Mouse (Mus musculus): Measurements from ENCODE around the gene Epb41l1.
"Not testable (repeated sequence)": the region's sequence is repeated elsewhere in the genome, so short reads cannot be mapped to it uniquely, and the experiment has no call there.

The Epb41l1 gene

DNA sequence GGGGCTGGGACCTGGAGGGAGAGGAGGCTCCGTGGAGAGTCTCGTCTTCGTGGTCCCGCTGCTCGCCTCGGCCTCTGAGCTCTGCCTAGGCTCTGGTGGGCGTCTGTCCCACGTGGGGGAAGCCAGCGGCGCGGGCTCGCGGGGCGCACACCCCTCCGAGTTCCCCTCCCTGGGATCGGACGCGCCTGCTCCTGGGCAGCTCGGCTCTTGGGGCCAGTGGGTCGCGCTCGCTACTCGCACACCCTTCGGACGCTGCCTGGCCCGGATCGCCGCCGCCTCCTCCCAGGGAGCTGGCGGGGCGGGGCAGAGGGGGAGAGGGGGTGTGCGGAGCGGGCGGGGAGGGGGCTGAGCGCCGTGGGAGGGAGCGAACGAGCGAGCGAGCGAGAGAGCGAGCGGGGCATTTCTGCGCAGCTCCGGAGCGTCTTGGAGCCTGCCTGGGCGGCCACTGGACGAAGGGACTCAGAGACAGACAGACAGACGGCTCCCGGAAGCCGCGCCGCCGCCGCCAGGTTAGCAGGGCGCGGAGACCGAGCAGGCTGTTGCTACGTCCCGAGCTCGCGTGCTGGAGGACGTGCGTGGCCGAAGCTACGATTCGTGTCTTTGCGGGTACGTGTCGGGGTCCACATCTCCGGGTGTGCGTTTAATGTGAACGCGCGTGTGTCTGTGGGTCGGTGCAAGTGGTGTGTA lies at the start of gene Epb41l1:
Gene Epb41l1 (plus strand): TSS at position 216 of the 687 bp plus-strand sequence.
- DNase-seq, result peak; percentile 76

DNA sequence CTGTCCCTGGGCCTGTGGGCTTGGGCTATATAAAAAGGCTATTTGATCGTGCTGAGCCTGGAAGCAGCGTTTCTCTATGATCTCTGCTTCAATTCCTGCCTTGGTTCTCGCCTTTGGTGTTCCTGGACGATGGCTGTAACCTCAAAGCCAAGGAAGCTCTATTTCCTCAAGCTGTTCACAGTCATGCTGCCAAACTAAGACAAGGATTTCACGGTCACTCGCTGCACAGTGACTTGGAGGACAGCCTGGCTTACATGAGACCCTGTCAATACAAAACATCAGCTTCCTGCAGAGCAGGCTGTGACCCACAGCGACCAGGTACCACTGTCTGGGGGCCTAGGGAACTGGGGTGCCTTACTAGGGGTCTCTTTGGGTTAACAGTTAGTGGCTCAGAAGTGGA lies 43.8 kb upstream of the Epb41l1 start:
- no peak for DNase-seq

DNA sequence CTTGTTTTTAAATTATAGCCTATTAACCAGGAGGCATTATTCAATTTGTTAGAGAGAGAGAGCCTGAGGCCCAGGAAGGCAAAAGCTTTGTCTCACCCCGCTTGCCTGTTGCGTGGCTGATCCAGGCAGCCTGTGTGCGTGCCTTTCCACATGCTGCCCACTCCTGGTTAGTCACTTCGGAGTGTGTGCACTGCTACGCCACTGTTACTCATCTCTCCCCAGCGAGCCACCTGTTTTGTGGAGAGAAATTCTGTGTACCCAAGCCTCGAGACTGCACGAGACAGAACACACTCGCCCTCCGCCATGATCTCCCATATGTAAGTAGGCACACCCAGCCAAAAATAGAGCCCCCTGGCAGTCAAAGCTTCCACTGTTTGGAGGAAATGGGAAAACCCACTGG lies 40.8 kb upstream of the Epb41l1 start:
- no peak for DNase-seq

DNA sequence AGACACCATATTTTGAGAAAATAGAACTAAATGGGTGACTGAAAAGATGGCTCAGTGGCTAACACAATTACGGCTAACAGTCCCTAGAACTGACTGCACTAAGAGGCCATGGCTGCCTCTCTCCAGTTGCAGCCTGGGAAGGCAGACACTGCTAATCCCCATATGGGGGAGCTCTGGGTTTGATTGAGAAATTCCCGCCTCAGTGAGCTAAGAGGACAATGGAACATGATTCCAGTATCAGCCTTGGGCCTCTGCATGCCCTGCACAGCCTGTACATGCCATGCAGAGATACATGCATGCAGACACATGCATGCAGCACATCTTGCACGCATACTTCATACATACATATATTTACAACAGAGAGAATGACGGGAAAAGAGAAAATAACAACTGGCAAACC lies 39.4 kb upstream of the Epb41l1 start:
- peak; percentile 74 for DNase-seq

DNA sequence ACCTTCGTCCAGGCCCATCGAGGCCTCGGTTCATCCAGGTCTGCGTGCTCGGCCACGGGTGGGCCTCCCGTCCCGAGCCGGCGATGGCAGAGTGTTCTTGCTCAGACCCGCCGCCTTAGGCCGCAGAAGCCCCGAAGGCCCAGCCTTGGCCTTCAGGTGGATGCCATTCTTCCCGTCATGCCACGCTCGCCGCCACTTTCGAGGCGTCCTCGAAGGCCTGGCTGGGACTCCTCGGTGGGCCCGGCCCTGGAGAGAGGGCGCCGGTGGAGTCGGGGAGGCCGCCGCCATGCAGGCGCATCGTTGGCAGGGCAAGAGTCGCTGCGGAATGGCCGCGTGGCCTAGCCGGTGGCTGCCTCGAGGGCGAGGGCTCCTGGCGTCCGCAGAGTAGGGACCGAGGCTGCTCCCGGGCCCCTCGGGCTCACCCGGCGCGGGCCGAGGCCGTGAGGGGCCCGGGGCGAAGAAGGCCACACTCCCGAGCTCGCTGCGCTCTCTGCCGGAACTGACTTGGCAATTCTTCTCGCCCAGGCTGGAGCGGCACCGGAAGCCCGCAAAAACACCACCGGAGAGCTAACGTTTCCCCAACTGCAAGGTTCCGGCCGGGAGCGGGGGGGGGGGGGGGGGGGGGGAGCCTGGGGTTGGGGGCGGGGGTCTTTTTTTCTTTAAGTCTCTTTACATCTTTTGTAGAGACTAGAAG lies 28.1 kb upstream of the Epb41l1 start:
- DNase-seq, result peak; percentile 87

DNA sequence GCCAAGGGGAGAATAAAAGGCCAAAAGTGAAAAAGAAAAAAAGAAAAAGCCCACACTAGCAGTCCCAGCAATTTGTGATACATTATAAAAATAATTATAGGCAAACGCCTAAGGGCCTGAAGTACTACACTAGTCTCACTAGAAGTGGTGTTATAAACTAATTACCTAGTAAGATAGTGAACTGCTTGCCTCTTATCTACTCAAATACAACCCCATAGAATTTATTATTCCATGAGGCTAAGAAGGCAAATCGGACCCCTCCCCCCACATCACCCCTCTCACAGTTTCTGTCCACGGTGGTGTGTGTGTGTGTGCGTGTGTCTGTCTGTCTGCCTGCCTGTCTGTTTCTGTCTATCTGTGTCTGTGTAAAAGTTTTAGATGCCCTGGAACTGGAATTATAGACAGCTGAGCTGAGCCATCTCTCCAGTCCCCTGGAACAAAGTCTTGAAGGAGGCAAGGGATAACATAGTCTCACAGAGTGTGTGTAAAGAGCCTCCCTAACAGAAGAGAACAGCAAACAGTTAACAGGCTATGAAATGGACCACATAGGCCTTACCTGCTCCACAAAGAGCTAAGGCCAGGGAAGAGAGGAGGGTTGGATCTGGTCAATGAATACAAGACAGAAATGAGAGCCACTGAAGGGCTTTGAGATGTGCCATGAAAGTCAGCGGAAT lies 27.4 kb upstream of the Epb41l1 start:
- DNase-seq, result peak; percentile 18

DNA sequence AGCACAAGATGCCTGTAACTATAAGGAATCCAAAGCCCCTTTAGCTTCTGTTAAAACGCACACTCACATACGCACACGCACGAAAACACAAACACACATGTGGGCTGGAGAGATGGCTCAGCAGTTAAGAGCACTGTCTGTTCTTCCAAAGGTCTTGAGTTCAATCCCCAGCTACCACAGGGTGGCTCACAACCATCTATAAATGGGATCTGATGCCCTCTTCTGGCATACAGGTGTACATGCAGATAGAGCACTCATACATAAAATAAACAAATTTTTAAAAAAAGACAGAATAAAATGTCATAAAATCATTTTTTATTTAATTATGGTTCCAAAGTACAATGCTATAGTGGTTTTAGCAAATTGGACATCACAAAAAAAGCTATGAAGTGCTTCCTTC lies 26.4 kb upstream of the Epb41l1 start:
- no peak for DNase-seq

DNA sequence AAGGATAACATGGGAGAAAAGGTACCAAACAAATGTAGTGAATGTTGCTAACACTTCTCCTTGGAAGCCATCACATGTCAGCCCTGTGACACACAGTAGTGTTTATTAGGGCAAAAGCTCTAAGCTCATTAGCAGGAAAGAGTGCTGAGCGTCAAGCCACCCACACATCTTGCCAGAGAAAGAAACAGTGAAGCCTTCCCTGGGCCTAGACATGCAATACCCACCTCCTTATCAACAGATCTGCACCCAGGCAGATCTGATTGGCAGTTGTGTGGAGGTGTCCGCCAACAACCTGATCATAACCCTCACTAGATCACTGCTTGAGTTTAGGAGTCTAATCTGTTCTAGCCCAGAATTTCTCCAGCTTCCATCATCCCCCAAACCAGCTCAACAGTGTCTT lies 24.6 kb upstream of the Epb41l1 start:
- DNase-seq, result no peak

DNA sequence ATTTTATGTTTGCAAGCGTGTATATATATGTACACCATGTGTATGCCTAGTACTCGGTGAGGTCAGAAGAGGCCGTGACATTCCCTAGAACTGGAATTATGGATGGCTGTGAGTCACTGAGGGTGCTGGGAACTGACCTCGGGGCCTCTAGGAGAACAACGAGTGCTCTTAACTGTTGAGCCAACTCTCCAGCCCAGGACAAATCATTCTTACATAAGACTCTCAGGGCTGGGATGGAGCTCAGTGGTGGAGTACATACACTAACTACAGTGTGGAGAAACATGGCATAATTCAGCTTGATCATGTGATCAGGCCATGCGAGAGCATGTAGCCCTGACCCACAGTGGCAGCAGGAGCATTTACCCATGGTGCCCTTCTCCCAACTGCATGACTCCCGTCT lies 22.7 kb upstream of the Epb41l1 start:
- no peak for DNase-seq

DNA sequence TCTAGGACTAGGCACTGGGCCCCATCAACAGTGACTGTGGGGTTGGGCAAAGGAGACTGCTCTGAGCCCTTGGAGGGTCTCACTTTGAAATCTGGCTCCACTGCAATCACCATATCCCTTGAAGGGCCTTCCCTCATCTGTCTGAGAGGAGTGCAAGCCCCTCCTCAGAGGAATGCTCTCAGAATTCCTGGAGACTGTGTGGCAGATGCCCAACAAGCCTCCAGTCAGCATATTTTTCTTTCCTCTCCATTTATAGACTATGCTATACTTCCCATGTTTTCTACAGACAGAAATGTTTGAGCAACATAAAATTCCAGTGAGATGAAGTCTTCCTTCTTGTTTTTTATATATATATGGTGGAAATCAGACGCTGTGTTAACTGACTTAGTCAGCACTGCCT lies 21.2 kb upstream of the Epb41l1 start:
- DNase-seq, result no peak

DNA sequence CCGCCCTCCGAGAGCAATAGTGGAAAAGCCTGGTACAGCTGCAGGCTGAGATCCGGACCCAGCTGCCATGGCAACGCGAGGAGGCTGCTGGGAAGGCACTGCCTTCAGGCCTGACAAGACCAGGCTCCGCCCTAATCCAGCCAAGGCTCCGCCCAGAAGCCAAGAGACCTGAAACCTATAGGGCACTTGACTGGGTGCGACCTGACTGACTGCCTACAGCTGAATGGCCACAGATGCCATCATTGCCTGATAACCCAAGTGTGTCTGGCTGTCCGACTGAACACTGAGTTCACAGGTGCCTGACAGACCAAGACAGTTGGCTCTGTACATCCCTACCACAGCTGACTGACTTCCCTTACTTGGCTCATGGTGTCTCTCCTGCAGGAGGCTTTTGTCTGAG lies 19.4 kb upstream of the Epb41l1 start:
- DNase-seq, result peak; percentile 93

DNA sequence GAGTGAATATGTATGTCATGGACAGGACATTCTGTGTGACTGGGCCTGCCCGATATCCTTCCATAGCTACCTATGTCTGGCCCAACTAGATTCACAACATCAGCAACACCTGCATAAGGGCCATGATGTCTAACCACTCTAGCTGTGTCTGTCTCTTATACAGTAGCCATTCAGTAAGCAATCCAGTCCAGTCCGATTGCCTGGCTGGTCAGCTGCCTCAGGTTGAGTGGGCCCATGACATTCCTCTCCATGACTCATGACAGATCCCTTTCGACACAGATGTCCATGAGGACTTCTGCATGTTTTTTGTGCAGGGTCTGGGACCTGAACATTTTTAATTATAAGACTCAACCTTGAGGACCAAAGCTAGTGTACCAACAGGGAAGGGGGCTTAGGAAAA lies 18.7 kb upstream of the Epb41l1 start:
- no peak for DNase-seq

DNA sequence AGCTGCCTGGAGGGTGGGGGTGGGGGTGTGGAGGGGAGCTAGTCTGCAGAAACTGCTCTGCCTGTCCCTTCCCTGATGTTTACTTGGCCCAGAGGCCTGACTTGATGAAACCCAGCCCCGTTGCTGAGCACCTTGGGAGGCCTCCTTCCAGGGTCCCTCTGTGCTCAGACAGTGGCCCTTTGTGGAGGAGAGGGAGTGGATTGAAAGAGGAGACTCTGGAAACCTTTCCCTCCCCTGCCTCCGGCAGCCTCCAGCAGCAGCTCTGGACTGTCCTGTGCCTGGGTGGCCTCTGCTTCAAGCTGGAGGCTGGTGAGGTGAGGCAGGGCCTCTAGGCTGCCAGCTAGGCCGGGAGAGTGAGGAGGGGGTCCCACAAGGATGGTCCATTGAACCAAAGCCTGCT lies 13.7 kb upstream of the Epb41l1 start:
- peak; percentile 45 for DNase-seq

DNA sequence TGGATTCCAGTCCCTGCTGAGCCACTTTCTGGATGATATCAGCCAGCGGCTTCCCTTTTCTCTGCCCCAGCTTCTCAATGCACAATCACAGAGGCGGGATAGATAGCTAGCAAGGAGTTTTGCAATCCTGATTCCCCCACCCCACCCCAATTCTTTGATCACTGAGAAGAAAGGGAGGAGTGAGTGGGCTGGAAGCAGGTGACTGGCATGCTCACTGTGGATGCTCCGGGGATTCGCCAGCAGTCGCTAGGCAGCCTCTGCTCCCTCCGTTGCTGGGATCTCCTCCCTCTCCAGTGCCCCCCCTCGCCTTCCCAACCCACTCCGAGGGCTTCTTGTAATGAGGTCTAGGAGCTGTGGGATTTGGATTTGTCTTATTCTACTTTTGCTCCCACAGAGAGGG lies 12.5 kb upstream of the Epb41l1 start:
- DNase-seq, result peak; percentile 32

DNA sequence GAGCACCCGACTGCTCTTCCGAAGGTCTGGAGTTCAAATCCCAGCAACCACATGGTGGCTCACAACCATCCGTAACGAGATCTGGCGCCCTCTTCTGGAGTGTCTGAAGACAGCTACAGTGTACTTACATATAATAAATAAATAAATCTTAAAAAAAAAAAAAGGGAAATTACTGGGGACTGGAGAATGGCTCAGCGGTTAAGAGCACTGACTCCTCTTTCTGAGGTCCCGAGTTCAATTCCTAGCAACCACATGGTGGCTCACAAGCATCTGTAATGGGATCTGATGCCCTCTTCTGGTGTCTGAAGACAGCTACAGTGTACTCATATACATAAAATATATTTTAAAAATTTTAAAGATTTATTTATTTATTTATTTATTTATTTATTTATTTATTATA lies 9.4 kb upstream of the Epb41l1 start:
- DNase-seq, result not testable (repeated sequence)

DNA sequence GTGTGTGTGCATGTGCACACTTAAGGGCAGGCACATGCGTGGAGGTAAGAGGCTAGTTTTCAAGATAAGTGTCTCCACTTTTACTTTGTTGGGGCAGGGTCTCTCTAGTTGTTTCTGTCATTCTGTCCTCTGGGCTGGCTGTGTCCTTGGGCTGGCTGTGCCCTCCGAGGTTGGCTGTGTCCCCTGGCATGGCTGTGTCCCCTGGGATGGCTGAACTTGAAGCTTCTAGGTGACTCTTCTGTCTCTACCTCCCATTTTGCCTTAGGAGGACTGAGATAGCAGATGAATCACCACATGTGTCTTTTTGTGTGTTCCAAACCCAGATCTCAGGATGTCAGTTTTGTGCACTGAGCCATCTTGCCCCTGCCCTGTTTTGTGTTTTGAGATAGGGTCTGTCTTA lies 5.7 kb upstream of the Epb41l1 start:
- no peak for DNase-seq

DNA sequence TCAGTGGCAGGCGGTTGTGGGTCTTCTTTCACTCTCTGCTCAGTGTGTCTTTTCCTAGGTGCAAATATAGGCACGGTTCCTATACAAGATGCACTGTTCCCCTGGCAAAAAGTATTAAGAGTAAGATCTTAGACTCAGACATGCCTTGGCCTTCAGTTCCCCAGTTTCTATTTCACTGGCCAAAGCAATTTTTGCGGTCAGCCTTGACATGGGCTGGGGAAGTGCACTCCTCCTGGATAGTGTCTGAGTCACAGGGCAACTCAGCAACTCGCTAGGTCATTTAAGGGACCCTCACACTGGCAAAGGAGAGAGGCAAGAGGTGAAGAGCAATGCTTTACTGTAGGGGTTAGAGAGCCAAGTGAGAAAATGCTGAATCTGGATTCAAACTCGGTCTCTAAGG lies 5.0 kb upstream of the Epb41l1 start:
- no peak for DNase-seq

DNA sequence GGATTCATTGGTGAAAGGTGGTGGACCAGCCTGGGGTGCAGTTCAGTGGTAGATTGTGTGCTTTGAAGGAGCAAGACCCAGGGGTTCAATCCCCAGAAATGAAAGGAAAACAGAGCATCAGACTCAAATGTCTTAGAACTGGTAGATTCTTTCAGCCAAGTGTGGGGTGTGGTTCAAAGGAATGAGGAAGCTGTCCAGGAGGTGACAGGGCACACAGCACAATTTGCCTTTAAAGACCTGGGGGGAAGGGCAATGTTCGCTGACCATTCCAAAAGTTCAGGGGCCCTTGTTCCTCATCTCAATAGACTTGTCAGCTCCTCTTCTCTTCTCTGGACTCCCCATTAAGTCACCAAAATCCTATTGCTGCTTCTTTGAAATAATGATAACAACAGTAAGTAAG lies 3.5 kb upstream of the Epb41l1 start:
- no peak for DNase-seq

DNA sequence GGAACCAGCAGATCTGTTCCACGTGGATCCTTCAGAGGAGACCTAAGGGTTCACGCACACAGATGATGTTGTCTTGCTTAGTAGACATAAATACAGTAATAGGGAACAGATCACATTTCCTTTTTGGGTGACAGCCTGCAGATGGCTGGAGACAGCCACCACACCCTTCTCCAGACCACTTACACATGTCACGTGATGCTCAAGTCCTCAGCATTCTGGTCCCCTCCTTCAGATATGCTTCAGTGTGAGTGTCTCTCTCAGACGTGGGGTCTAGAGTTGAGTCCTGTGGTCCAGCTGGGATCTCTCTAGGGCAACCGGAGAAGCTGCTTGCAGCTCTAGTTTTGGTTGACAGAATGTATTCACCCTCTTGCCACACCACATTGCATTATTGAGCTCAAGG lies 2.2 kb upstream of the Epb41l1 start:
- DNase-seq, result no peak

DNA sequence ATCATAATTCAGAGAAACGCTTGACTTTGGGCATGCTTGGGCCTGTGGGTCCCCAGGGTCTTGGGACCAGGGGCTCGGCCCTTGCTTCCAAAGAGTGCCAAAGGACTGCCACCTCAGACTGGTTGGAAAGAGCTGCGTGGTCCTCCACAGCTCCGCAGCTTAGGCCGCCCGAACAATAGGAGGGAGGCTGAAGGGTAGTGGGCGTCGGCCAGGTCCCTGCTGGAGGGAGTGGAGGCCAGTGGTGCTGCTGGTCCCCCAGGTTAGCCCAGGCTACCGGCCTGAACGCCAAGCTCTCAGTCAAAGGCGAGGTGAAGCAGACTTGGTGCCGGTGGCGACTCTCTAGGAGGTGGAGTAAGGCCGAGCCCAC lies 399 bp upstream of the Epb41l1 start:
- no peak for DNase-seq

DNA sequence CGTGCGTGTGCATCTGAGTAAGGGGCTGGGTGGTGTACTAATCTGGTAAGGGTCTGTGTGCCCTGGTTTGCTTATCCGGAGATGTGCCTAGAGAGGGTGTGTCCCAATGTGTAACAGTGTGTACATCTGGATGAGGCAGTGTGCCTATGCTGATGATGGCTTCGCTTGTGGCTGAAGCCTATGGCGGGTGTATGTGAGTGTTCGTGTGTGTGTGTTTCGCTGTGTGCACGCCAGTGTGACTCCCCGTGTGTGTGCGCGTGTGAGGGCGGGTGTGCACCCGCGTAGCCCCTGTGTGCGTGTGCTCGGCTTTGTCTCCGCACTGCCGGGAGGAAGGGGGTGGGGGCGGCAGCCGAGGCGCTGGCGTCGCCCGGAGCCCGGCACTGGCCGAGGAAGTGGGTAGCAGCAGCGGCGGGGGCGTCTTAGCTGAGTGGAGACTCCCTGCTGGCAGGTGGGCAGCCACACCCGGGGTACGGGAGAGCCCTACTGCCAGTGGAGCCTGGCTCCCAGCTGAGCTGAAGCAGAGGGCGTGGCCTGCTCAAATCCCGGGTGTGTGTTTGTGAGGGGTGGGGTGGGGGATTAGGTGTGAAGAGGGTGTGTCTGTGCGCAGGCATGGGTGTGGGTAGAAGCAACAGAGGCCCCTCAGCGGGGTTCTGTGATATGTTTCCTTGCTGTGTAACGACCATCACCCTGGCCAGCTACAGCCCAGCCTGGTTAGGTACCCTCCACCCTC lies 837 bp downstream of the Epb41l1 start:
- DNase-seq, result peak; percentile 66

DNA sequence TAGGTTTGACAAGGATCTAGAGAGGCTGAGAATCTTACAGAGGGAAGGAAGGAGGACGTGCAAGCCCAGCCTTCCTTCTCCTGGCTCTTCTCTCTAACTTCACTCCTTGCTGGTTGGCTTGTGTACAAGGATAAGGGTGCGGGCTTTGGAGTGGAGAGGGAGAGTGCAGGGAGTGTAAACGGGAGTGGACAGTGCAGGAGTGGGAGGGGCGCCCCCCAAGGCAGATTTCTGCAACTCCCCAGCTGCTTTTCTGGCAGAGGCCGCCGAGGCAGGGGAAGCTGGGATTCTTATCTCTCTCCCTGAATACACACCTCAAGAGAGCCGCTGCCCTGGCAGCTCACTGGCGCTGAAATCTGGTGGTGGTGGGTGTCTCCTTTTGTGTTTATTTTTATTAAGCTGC lies 1.9 kb downstream of the Epb41l1 start:
- DNase-seq, result no peak

DNA sequence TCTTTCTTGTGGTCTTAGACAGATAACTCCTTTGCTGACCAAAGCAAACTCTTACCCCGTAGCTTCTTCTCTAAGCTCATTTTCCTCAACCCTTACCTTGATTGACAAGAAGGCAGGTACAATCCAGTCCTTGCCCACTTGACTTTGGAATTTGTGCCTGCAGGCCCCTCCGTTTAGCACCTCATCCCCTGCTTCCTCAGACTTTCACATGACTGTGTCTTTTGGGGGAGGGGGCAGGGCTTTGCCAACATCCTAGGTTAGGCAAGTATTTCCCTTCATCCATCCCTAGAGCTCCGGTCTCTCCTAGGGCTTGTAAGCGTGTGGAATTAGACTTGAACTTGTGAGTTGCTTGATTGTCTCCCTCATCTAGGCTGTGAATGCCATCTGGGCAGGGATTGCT lies 3.0 kb downstream of the Epb41l1 start:
- no peak for DNase-seq

DNA sequence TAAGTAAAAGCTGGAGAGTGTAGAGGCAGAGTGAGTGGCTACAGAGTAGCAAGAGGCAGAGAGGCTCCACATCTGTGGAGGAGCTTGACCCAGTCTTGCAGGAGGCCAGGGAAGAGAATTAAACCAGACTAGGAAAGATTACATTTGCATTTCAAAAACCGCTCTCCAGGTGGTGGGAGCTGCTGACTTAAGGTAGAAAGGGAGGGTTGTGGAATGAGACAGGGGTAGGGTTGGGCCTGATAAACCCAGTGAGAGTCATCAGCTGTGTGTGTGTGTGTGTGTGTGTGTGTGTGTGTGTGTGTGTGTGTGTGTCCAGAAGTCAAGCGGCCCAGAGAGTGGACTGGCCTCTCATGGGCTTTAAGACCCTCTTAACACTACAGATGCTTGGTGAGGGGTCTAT lies 4.9 kb downstream of the Epb41l1 start:
- DNase-seq, result no peak
